Mouse (Mus musculus) gastrocnemius, postnatal 36 days (tissue): ENCODE measurements around the gene Pax6. TPM values are rescaled to one million over a fixed set of nuclear protein-coding genes. Genes with fewer than 3 reads are reported as not detected.

Experiments used
- DNase-seq, 2 experiments: peaks; one replicate each; pipeline ENCODE4 v3.0.0; 2022
- intact Hi-C: fragments of 180-260 bp; cut with DNase I; formaldehyde crosslinking; loops from one replicate; pipeline ENCODE4 v1.15.1; 2025
- total RNA-seq, 2 experiments: library from RNA; stranded (reverse); gene quantifications; 2 replicates each; pipeline ENCODE4 v1.2.3; 2021

The Pax6 gene
- total RNA-seq, 2 experiments from 2014 or later = not detected

DNA sequence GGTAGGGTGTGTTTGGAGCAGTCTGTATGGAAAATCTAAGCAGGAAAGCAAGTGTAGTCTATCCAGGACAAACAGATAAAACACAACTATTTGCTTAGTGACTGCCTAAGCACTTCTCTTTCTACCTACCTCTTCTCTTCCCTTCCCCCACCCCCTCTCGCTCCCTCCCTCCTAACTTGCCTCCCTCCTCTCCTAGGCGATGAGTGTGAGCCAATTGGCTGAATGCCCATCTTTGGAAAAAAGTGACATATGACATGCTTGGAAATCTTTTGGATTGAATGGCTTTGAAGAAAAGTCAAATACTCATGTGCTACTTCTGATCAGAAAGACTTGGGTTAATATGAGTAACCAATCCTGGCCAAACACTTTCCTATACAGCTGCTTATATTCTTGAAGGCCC lies 36.6 kb downstream of the Pax6 start:
- DNase-seq = no peak
- intact Hi-C loops = no loop called here

GRCm38 (mm10) chr2:105709126-105709525 lies 40.4 kb downstream of the Pax6 start:
- intact Hi-C loops = no loop called here
- no peak for DNase-seq

- intact Hi-C loops = no loop called here
- DNase-seq = no peak
Observed at GRCm38 (mm10) chr2:105710511-105710910, 41.8 kb downstream of the Pax6 start.

GRCm38 (mm10) chr2:105715409-105716115 lies 46.9 kb downstream of the Pax6 start:
- intact Hi-C loops = no loop called here
- DNase-seq = no peak

DNA sequence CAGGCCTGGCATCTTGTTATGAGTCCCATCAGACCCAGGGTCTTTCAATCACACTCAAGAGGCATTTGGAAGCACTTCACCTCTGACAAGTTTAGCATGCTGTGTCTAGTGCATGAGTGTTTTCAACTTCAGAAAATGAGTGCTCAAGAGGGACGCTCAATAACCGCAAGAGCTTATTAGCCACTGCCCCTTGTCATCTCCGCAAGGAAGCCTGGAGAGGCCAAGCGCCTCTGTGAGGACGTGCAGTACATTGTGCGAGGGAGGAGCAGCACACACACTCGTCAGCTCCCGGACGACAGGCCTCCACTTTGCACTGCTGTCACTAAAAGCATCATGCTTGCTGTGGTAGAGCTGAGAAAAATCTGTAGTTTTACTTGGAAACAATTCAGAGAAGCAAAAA lies 58.0 kb downstream of the Pax6 start:
- intact Hi-C loops = no loop called here
- DNase-seq = no peak

- no peak for DNase-seq
- intact Hi-C loops = no loop called here
Observed at GRCm38 (mm10) chr2:105730704-105731103, 62.0 kb downstream of the Pax6 start.

DNA sequence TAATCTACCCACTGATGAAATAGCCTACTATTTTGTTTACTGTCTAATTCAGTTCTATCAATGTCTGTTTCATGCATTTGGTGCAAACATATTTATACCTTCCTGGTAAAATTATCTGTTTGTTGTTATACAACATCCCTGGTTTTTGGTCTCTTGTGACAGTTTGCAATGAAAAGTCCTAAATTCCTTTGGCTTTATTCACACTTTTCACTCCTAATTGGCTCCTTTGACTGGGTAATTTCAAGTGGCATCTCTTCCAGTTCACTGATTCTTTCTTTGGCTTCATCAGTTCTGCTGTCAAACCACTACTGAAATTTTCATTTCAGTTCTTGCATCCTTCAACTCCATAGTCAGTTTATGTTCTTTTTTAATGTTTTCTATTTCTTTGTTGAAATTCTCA lies 67.5 kb downstream of the Pax6 start:
- intact Hi-C loops = no loop called here
- DNase-seq = no peak

GRCm38 (mm10) chr2:105746896-105747295 lies 78.2 kb downstream of the Pax6 start:
- intact Hi-C loops = no loop called here
- no peak for DNase-seq

Other genes with a start within 250 kb of the Pax6 start
- 1 to 10 TPM; 5.4 to 7.2 TPM for gene Elp4, start 235.7 kb downstream of the Pax6 start, total RNA-seq
- 10 to 100 TPM; 52.0 to 65.3 TPM for gene Immp1l, start 235.7 kb downstream of the Pax6 start, total RNA-seq